Mouse (Mus musculus): ENCODE data around the gene Hoxc9. TPM values are rescaled to one million over a fixed set of nuclear protein-coding genes. Genes with fewer than 3 reads are reported as not detected.

Hoxc9 gene
- polyA plus RNA-seq (2015; fragmentation: Illumina TruSeq; extraction: RNeasy Lipid Tissue Mini Kit (QIAGEN cat#74804); ENCODE audit: insufficient read depth, low read depth, low replicate concordance): not detected

GRCm38 (mm10) chr15:102976171-102976570, at the start of gene Hoxc9:
Gene Hoxc9, plus strand, starts transcription at chr15:102976439.

GRCm38 (mm10) chr15:102936279-102936972, 39.8 kb upstream of the Hoxc9 start, which contains the start of gene Hoxc12:
Gene Hoxc12, plus strand, starts transcription at chr15:102936757.

DNA sequence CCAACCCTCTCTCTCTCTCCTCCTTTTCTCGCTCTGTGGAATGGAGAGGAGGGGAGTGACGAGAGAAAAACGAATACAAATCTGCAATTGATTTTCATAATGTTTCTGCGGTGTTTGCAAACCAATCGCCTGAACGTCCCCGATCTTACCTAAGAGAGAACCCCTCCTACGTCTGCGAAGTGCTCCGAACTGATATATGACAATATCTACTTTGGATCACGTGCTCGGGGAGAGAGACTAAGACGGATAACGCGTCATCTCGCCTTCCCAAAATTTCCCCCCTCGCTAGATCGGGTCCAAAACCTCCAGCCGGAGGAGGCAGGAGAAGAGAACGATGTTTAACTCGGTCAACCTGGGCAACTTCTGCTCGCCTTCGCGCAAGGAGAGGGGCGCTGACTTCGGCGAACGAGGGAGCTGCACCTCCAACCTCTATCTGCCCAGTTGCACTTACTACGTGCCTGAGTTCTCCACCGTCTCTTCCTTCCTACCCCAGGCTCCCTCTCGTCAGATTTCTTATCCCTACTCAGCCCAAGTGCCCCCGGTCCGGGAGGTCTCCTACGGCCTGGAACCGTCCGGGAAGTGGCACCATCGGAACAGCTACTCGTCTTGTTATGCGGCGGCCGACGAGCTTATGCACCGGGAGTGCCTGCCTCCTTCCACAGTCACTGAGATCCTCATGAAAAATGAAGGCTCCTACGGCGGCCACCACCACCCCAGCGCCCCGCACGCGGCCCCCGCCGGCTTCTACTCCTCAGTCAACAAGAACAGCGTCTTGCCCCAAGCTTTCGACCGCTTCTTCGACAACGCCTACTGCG, 21.8 kb upstream of the Hoxc9 start, which contains the start of gene Hoxc11:
Gene Hoxc11, plus strand, starts transcription at position 236 of the 815 bp plus-strand sequence.

DNA sequence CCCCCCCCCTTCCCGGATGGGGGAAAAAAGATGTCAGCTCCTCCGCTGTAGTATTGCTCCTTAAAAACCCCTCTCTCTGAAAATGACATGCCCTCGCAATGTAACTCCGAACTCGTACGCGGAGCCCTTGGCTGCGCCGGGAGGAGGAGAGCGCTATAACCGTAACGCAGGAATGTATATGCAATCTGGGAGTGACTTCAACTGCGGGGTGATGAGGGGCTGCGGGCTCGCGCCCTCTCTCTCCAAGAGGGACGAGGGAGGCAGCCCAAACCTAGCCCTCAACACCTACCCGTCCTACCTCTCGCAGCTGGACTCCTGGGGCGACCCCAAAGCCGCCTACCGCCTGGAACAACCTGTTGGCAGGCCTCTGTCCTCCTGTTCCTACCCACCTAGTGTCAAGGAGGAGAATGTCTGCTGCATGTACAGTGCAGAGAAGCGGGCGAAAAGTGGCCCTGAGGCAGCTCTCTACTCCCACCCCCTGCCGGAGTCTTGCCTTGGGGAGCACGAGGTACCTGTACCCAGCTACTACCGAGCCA, 9.4 kb upstream of the Hoxc9 start, which contains the start of gene Hoxc10:
Gene Hoxc10, plus strand, starts transcription at position 21 of the 536 bp plus-strand sequence.

DNA sequence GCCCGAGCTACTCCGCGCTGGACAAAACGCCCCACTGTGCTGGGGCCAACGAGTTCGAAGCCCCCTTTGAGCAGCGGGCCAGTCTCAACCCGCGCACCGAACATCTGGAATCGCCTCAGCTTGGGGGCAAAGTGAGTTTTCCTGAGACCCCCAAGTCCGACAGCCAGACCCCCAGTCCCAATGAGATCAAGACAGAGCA, 9.0 kb upstream of the Hoxc9 start, which contains the start of gene Hoxc5:
Gene Hoxc5, plus strand, starts transcription at position 132 of the 199 bp plus-strand sequence.

GRCm38 (mm10) chr15:102990461-102991397, 14.5 kb downstream of the Hoxc9 start, which contains the start of gene Hoxc8:
Gene Hoxc8, plus strand, starts transcription at chr15:102990607.

GRCm38 (mm10) chr15:102997939-102998355, 21.7 kb downstream of the Hoxc9 start, which contains the start of gene Hoxc6:
Gene Hoxc6, plus strand, starts transcription at chr15:102998257.

DNA sequence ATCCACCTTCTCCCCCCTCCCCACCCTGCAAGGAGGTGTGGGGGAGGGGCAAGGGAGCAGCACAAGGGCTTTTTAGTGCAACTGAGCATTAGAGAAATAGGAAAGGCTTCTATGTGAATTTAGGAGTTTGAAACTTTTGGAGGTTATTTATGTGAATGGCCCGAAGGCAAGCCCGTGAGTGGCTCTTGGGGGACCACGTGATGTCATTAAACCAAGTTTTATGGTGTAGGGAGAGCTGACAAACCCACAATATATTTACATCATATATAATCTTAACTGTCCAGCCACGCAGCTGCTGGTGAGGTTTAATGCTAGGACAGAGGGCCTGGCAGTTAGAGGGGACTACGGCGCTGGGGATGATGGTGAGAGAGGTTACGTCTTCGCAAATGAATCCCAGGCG, 42.4 kb downstream of the Hoxc9 start, which contains the start of gene Hoxc4:
Gene Hoxc4, plus strand, starts transcription at position 299 of the 400 bp plus-strand sequence.

Other genes starting within 250 kb of the Hoxc9 start
- gene Hoxc13, start 55.3 kb upstream of the Hoxc9 start, polyA plus RNA-seq (2015; fragmentation: Illumina TruSeq; extraction: RNeasy Lipid Tissue Mini Kit (QIAGEN cat#74804); ENCODE audit: insufficient read depth, low read depth, low replicate concordance): not detected
- not detected for gene Hoxc12, start 39.7 kb upstream of the Hoxc9 start, polyA plus RNA-seq (2015; fragmentation: Illumina TruSeq; extraction: RNeasy Lipid Tissue Mini Kit (QIAGEN cat#74804); ENCODE audit: insufficient read depth, low read depth, low replicate concordance)
- gene Hoxc11, start 22.0 kb upstream of the Hoxc9 start, polyA plus RNA-seq (2015; fragmentation: Illumina TruSeq; extraction: RNeasy Lipid Tissue Mini Kit (QIAGEN cat#74804); ENCODE audit: insufficient read depth, low read depth, low replicate concordance): not detected
- gene Hoxc10, start 9.6 kb upstream of the Hoxc9 start, polyA plus RNA-seq (2015; fragmentation: Illumina TruSeq; extraction: RNeasy Lipid Tissue Mini Kit (QIAGEN cat#74804); ENCODE audit: insufficient read depth, low read depth, low replicate concordance): not detected
- 0.90 TPM for gene Hoxc5, start 9.0 kb upstream of the Hoxc9 start, polyA plus RNA-seq (2015; fragmentation: Illumina TruSeq; extraction: RNeasy Lipid Tissue Mini Kit (QIAGEN cat#74804); ENCODE audit: insufficient read depth, low read depth, low replicate concordance)
- gene Hoxc8, start 14.2 kb downstream of the Hoxc9 start, polyA plus RNA-seq (2015; fragmentation: Illumina TruSeq; extraction: RNeasy Lipid Tissue Mini Kit (QIAGEN cat#74804); ENCODE audit: insufficient read depth, low read depth, low replicate concordance): not detected
- gene Hoxc6, start 21.8 kb downstream of the Hoxc9 start, polyA plus RNA-seq (2015; fragmentation: Illumina TruSeq; extraction: RNeasy Lipid Tissue Mini Kit (QIAGEN cat#74804); ENCODE audit: insufficient read depth, low read depth, low replicate concordance): not detected
- 0.96 TPM for gene Hoxc4, start 42.5 kb downstream of the Hoxc9 start, polyA plus RNA-seq (2015; fragmentation: Illumina TruSeq; extraction: RNeasy Lipid Tissue Mini Kit (QIAGEN cat#74804); ENCODE audit: insufficient read depth, low read depth, low replicate concordance)
- 3.0 TPM for gene Smug1, start 190.7 kb downstream of the Hoxc9 start, polyA plus RNA-seq (2015; fragmentation: Illumina TruSeq; extraction: RNeasy Lipid Tissue Mini Kit (QIAGEN cat#74804); ENCODE audit: insufficient read depth, low read depth, low replicate concordance)

All from pancreas, adult 10 weeks (tissue).